Mouse (Mus musculus) erythroblast, adult 5-6 weeks (primary cell): ENCODE results near the gene Syt12. TPM values are rescaled to one million over a fixed set of nuclear protein-coding genes. Genes with fewer than 3 reads are reported as not detected.
A peak's percentile ranks its signal among the peaks of the same experiment; 100 is the strongest.

ENCODE experiments used
- ATAC-seq: replicated peaks from 2 replicates; pipeline ENCODE4 v1.8.0; 2016; ENCODE audit warnings: moderate number of reproducible peaks, mild to moderate bottlenecking, moderate TSS enrichment, inconsistent platforms; ENCODE audit not compliant: poor library complexity, low FRiP score, severe bottlenecking
- total RNA-seq, 2 experiments: library from RNA; stranded (forward) in 1 of 2; stranded (reverse) in 1 of 2; fragments of 150-400 nt in 1 of 2; fragments of 200-764, 138-1000 nt in 1 of 2; gene quantifications; 2 replicates each; pipeline versions ENCODE4 v1.2.3 to v1.2.4; 2015 to 2017; ENCODE audit warnings: low replicate concordance in 2 of 2

Gene Syt12
- total RNA-seq, 2 experiments from 2014 or later = not detected

DNA sequence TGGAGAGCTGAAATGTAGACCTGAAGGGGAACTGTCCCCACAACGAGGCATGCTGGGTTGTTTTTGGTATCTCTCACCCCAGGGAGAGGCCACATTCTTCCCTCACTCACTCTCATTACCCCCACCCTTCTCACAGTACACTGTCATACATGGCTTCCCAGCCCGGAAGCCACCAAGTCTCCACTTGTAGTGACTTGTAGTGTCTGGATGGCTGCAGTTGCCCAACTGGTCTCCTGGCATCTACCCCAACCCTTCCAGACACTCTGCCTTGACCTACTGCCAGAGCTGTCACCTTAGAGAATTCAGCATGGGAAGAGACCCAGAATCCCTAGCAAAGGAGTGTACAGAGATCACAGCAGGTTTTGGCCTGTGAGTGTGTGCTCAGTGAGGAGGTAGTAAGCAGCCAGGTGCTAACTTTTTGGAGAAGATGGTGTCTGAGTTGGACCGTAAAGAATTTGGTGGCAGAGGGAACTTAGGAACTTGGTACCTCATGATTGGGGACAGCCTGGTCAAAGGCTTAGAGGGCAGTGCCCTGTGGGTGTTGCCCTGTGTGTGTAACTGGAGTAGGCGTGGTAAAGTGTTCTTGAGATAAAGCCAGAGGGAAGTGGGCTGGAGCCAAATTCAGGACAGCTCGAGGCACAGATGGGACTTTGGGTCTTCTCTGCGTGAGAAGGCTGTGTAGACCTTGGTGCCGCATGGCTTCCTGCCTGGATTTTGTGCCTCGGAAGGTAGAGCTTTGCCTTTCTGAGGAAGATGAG, 56.9 kb downstream of the Syt12 start:
- ATAC-seq = 0 out of 2 replicates have a peak, but pooled peaks have one; percentile 40

DNA sequence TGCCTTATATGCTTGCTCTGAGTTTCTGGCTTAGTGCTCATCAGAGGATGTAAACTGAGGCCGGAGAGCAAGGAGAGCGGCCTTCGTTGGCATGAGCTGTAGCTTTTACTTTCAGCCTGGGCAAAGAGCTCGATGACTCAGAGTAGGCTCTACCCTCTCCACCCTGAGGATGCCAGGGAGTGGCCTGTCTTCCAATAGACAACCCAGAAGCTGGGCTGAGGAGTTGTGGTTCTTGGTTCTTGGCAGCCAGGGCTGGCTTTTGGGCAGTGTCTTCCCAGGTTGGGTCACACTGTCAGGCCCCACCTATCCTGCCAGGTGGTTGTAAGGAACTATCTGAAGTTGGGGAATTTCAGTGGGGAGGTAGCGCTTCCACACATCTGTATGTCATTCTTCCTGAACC, 57.5 kb downstream of the Syt12 start:
- no peak for ATAC-seq

DNA sequence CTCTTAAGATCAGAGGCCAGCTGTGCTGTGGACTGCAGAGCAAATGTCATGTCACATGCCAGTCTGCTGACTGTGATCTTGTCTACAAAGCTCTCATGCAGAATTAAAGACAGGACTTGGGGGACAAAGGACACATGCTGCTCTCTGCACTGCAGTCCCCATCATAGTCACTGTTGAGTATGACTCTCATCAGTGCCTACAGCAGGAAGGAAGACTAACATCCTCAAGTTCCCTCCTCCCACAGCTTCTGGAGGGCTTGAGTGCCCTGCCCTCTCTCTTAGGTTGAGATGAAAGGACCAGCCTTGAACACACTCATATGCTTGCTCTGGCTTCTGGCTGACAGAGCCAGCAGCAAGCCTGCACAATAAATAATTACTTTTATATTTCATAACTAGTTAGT, 59.5 kb downstream of the Syt12 start:
- ATAC-seq = no peak

DNA sequence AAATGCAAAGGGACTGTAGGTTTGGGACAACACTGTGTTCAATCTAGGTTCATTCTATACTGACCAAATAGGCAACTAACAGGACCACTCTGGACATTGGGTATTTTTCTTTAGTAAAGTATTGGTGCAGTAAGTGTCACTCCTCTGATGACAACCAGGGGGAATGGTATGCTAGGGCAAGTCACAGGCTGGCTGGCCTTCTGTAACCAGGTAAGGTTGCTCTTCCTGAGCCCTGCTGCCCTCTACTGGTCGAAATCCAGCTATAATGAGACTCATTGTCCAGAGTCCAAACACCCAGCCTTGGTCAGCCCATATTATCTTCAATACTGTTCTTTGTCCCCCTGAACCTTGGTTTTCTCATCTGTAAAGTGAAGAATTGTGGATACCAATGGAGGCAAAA, 60.1 kb downstream of the Syt12 start:
- ATAC-seq = peak; percentile 90

DNA sequence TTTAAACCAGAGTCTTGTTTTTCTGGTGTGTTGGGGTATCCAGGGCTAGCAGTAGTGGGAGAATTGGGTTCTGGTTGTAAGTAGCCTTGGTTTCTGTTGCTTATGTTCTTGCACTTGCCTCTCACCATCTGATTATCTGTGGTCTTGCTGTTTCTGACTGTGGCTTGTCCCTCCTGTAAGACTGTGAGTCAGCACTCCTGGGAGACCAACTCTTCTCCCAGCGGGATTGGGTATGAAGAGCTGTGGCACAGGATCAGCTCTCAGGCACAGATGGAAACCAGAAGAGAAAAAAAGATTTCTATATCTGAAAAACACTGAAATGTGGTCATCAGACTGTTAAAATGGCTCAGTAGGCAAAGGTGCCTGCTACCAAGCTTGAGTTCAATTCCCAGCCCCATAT, 62.6 kb downstream of the Syt12 start:
- ATAC-seq = no peak

DNA sequence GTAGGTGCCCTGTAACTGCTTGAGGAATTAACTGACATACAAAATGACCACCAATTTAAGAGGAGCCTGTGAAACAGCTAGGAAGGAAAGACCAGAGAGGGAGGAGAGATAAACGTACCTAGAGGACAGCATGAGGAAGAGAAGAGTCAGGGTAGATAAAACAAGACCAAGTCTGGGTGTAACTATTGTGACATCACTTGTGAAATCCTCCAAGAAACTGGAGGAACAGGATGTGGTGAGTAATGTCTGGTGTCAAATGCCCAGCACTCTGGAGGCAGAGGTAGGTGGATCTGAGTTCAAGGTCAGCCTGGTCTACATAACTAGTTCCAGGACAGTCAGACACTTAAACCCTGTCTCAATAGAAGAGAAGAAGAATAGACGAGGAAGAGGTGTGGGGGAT, 68.2 kb downstream of the Syt12 start:
- ATAC-seq = no peak

DNA sequence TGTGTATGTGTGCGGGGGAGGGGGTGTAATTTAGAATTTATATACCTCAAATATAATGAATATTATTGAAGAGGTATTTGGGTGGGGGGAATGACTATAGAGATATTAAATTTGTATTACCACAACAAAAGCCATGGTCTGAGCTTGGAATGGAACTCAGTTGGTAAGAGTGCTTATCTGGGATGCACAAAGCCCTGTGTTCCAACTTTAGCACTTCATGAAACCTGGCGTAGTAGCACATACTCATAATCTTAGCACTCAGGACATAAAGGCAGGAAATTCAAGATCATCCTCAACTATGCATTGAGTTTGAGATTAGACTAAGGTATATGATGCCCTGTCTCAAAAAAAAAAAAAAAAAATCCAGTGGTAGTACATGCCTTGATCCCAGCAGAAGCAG, 72.4 kb downstream of the Syt12 start:
- ATAC-seq = no peak

DNA sequence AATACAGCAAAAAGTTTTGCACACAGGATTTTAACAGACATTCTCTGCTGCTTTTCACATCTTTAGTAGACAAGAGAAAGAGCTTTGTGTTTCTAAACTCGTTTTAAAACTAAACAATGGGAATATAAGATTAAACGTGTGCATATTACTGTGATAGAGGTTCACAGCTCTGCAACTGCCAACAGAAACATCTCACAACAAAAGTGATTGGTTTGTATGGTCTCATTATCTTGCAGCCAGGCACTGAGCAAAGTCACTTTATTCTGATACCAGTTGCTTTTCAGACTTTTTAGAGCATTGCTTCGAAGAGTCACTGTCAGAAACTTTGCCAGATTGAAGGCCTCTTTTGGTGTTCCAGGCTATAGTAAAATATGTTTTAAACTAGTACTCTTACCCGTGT, 78.3 kb downstream of the Syt12 start:
- no peak for ATAC-seq

DNA sequence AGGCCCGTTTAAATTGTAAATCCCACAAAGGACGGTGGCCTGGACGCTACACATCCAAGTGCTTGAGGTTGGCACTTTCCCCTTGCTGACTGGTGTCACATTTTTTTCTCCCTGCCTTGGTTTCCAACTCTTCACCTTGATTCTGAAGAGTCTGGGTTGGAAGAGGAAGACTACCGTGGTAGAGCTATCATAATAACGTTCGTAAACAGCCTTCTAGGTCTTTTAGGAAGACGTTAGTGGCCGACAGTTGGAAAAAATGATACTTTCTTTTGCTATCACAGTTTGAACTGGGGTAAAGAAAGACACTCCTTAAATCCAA, 78.7 kb downstream of the Syt12 start:
- no peak for ATAC-seq

DNA sequence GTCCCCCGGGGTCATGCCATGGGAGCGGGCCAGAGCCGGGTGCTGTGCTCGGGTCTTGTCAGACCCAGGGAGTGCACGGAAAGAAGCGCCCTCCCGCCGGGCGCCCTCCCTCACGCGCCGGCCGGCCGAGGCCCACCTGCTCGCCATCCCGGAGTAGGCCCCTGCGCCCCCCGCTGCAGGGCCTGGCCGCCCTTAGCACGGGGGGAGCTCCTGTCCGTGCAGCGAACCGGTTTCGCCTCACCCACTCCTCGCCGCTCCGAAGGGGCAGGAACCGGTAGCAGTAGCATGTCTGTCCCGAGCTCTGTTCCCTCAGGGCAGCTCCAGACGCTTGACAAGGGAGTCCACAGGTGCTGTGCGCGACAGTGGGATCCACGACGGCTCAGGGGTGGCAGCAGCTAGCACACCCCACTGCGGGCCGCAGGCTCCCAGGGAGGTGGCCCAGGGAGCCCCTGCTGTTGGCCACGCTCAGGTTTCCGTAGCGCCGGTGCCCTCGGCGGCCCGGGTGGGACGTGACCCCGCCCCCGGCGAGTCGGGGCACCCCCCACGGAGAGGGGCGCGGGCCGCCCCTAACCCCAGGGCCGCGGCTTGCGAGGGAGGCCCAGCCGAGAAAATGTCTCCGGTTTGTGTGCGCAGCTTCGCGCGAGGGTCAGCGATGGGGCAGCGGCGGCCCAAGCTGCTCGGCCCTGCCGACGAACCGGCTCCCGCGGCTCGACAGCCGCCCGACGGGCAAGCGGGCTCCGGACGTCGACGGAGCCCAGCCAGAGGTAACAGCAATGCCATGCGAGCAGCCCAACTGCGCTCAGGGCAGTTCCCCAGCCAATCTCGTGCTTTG, 79.2 kb downstream of the Syt12 start, which contains the start of gene Kdm2a:
Kdm2a (minus strand) TSS at position 488 of the 832 bp plus-strand sequence.
- peak; percentile 29 for ATAC-seq

DNA sequence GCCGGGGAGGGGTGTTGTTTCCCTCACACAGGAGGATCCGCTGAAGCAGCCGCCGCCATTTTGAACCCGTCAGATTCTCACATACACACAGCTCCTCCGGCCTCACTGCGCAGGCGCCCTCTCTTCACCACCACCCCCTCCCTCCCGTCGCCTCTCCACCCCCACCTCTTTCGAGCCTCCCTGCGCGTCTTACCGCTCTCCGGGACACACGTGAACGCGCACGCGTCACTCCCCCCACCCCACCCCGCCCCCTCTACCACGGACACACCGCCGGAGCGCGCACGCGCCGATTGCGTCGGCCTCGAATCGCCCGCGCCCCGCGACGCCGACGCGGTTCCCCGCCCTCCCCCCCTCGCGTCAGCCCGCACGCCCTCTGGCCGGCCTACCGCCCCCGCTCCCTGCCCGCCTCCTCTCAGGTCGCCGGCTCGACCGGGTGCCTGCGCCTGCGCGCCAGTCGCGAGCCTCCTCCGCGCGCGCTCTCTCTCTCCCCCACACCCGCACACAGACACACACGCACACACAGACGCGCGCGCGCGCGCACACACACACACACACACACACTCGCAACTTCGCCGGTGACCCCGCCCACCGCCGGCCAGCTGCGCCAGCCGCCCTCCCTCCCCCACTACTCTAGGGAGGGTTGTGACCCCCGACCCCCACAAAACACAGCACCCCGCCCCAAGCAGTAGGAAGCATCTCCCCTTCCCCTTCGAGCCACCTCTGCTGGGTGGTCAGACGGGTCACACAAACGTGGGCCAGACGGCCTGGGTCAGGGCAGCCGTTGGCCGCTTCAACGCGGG, 80.0 kb downstream of the Syt12 start:
- ATAC-seq = peak; percentile 87

DNA sequence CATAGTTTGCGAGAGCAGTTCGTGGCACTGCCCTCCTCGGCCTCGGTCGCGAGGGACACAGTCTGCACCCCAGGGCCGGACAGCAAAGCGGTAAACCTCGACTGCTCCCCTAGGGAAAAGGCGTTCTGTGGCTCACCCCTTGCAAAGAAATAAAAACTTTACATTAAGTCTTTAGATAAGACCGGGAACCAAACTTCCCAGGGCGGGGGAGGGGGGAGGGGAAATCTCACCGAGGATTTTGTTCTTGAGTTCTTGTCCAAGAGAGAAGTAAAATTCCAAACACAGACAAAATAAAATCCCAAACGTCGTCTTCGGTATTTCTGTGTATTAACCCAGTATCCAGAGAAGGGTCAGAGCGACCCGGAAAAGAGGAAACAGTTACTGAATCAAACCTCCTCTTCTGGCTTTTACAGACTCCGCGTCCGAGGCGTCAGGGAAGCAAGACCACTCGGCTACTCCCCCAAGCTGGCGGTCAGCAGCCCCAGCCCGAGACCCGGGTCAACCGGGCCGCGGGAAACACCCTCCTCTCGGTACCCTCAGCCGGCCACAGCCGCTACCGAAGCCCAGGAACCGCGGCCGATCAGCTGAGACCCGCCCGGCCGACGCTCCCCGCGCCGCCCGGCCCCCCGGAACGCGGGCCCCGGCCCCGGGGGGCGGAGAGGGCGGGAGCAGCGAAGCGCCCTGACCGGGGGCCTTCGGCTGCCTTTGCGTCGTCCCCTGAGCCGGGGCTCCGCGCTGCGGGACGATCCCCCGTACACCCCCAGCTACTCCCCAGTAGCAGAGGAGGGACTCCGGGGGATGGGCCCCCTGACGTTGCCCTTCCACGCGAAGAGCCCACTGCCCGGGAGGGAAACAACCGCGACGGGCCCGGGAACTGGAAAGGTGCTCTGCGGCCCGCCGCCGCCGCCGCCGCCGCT, 80.9 kb downstream of the Syt12 start:
- ATAC-seq = peak; percentile 45

Other genes starting within 250 kb of the Syt12 start
- 23.6 and 25.4 TPM in 2 replicates for gene Pold4, start 245.5 kb downstream of the Syt12 start, total RNA-seq (2015; ENCODE audit: low replicate concordance)
- gene Pold4, start 245.5 kb downstream of the Syt12 start, total RNA-seq (2017; ENCODE audit: low replicate concordance) = 8.8 and 30.3 TPM in 2 replicates
- gene Ssh3, start 208.3 kb downstream of the Syt12 start, total RNA-seq (2015; ENCODE audit: low replicate concordance) = 0.42 and 3.8 TPM in 2 replicates
- 3.0 and 3.2 TPM in 2 replicates for gene Ssh3, start 208.3 kb downstream of the Syt12 start, total RNA-seq (2017; ENCODE audit: low replicate concordance)
- gene Ankrd13d, start 194.3 kb downstream of the Syt12 start, total RNA-seq (2015; ENCODE audit: low replicate concordance) = 0.63 TPM in 1 of 2 replicates, not detected in the other
- 0.84 TPM in 1 of 2 replicates, not detected in the other for gene Ankrd13d, start 194.3 kb downstream of the Syt12 start, total RNA-seq (2017; ENCODE audit: low replicate concordance)
- gene Grk2, start 171.2 kb downstream of the Syt12 start, total RNA-seq (2015; ENCODE audit: low replicate concordance) = 63.4 and 93.2 TPM in 2 replicates
- 40.1 and 60.1 TPM in 2 replicates for gene Grk2, start 171.2 kb downstream of the Syt12 start, total RNA-seq (2017; ENCODE audit: low replicate concordance)
- gene Kdm2a, start 79.2 kb downstream of the Syt12 start, total RNA-seq (2015; ENCODE audit: low replicate concordance) = 56.6 and 57.5 TPM in 2 replicates
- 71.1 and 123 TPM in 2 replicates for gene Kdm2a, start 79.2 kb downstream of the Syt12 start, total RNA-seq (2017; ENCODE audit: low replicate concordance)
- not detected in 2 replicates for gene Rhod, start 38.0 kb downstream of the Syt12 start, total RNA-seq (2015; ENCODE audit: low replicate concordance)
- not detected in 2 replicates for gene Rhod, start 38.0 kb downstream of the Syt12 start, total RNA-seq (2017; ENCODE audit: low replicate concordance)
- not detected in 2 replicates for gene 2010003K11Rik, start 21.1 kb upstream of the Syt12 start, total RNA-seq (2015; ENCODE audit: low replicate concordance)
- gene 2010003K11Rik, start 21.1 kb upstream of the Syt12 start, total RNA-seq (2017; ENCODE audit: low replicate concordance) = 0.94 TPM in 1 of 2 replicates, not detected in the other
- gene Pcx, start 33.0 kb upstream of the Syt12 start, total RNA-seq (2015; ENCODE audit: low replicate concordance) = 15.0 and 32.6 TPM in 2 replicates
- gene Pcx, start 33.0 kb upstream of the Syt12 start, total RNA-seq (2017; ENCODE audit: low replicate concordance) = 31.5 and 31.9 TPM in 2 replicates
- gene Lrfn4, start 138.2 kb upstream of the Syt12 start, total RNA-seq (2015; ENCODE audit: low replicate concordance) = 0.38 and 0.63 TPM in 2 replicates
- gene Lrfn4, start 138.2 kb upstream of the Syt12 start, total RNA-seq (2017; ENCODE audit: low replicate concordance) = not detected in 2 replicates
- 10.9 and 17.3 TPM in 2 replicates for gene Rce1, start 148.2 kb upstream of the Syt12 start, total RNA-seq (2015; ENCODE audit: low replicate concordance)
- 2.9 and 10.6 TPM in 2 replicates for gene Rce1, start 148.2 kb upstream of the Syt12 start, total RNA-seq (2017; ENCODE audit: low replicate concordance)
- gene Gm960, start 221.2 kb upstream of the Syt12 start, total RNA-seq (2015; ENCODE audit: low replicate concordance) = not detected in 2 replicates
- 0.56 TPM in 1 of 2 replicates, not detected in the other for gene Gm960, start 221.2 kb upstream of the Syt12 start, total RNA-seq (2017; ENCODE audit: low replicate concordance)
- gene Sptbn2, start 233.7 kb upstream of the Syt12 start, total RNA-seq (2015; ENCODE audit: low replicate concordance) = not detected in 2 replicates
- not detected in 2 replicates for gene Sptbn2, start 233.7 kb upstream of the Syt12 start, total RNA-seq (2017; ENCODE audit: low replicate concordance)